Mouse (Mus musculus) kidney, adult 2 months (tissue): ENCODE results near the gene Rnf149. TPM values are rescaled to one million over a fixed set of nuclear protein-coding genes. Genes with fewer than 3 reads are reported as not detected.
"Not testable (repeated sequence)": the region's sequence is repeated elsewhere in the genome, so short reads cannot be mapped to it uniquely, and the experiment has no call there.

Experiments
- DNase-seq: peaks from one replicate; pipeline ENCODE4 v3.0.0; 2021
- H3K27ac ChIP-seq: fragments of 200-500 bp; 2 replicates; pipeline ENCODE4 v1.5.1; 2012; ENCODE audit warnings: low read depth, low read length, control low read depth, inconsistent platforms; ENCODE audit not compliant: insufficient read depth
- H3K27me3 ChIP-seq: fragments of 200-500 bp; replicated peaks from 2 replicates; pipeline ENCODE4 v1.6.1; 2012; ENCODE audit warnings: mild to moderate bottlenecking, moderate library complexity, low read length, inconsistent platforms; ENCODE audit not compliant: control insufficient read depth, insufficient read depth
- H3K36me3 ChIP-seq: fragments of 200-500 bp; 2 replicates; pipeline ENCODE4 v1.6.1; 2012; ENCODE audit warnings: mild to moderate bottlenecking, moderate library complexity, low read length, inconsistent platforms; ENCODE audit not compliant: control insufficient read depth, insufficient read depth
- H3K4me1 ChIP-seq: fragments of 200-500 bp; 2 replicates; pipeline ENCODE4 v1.6.1; 2011; ENCODE audit warnings: low read length; ENCODE audit not compliant: control insufficient read depth, insufficient read depth
- H3K4me3 ChIP-seq: fragments of 200-500 bp; 2 replicates; pipeline ENCODE4 v1.5.1; 2011; ENCODE audit warnings: mild to moderate bottlenecking, low read depth, low read length, control low read depth; ENCODE audit not compliant: insufficient read depth
- CTCF ChIP-seq: fragments of 200-500 bp; conservative IDR thresholded peaks from 2 replicates; pipeline ENCODE4 v1.5.1; 2011; ENCODE audit warnings: low read depth, mild to moderate bottlenecking, control low read depth, low read length, moderate library complexity, mixed read lengths; ENCODE audit not compliant: insufficient read depth, insufficient read length
- POLR2A ChIP-seq: fragments of 200-500 bp; IDR thresholded peaks from one replicate; pipeline ENCODE4 v1.6.1; 2011; ENCODE audit warnings: low read depth, low read length, control low read depth
- WGBS: fragments of 180-500 bp; shearing (Covaris S2); methylation state at CpG from one replicate; pipeline ENCODE4 v1.1.7; 2018; 5-methylcytosine and 5-hydroxymethylcytosine counted together
- polyA plus RNA-seq: library from polyadenylated mRNA; depleted of rRNA; stranded (reverse); fragments of >200 nt; gene quantifications from 2 replicates; pipeline ENCODE4 v1.2.3, GENCODE M21; 2012

Rnf149 gene
- polyA plus RNA-seq, 1 experiment = 30.3 TPM

DNA sequence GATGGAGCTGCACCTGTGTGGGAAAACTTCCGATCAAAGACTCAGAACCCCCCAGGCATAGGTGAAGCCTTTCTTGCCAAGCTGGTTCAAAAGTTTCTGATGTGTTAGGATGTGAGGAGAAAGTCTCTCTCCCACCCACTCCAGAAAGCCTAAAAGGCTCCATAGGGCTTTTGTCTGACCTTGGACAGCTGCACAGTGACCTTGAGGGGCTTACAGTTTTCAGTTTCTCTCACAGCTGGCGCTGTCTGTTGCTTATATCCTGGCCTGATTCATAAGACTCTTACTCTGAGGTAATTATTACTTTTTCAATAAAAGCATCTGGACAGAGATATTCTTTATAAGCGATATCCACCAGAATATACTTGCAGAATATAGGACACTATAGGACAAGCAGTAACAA lies 35.9 kb upstream of the Rnf149 start:
- Histone ChIP-seq H3K36me3 (no peaks in the 10 kb centered on the region), H3K27ac (no peak overlapping the region), H3K4me3 (no peak overlapping the region), H3K27me3 (no peaks in the 10 kb centered on the region), H3K4me1 (peaks cover 14% of the 10 kb centered on the region; the same call in 1 of the 2 replicates)
- no peak for TF ChIP-seq CTCF
- no peak for TF ChIP-seq POLR2A
- WGBS = 84% methylated on average over 3 of the region's 3 CpGs
- peak; percentile 5 for DNase-seq

DNA sequence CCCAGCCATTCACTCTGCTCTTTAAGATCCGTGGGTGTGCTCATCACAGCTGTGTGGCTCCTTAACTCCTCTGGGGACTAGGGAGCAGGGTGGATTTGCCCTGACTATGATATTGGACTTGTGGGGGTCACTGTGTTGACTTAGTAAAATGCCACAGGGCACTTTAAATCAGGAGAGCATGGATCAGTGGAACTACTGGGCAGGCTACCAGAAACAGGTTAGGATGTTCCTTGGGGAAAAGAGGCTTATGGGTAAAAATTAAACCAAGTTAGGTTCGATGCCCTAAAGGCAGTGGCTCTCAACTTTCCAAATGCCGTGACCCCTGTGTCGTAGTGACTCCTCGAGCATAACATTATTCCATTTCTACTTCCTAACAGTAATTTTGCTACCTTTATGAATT lies 35.3 kb upstream of the Rnf149 start:
- Histone ChIP-seq H3K36me3 (no peaks in the 10 kb centered on the region), H3K4me3 (no peak overlapping the region), H3K4me1 (peaks cover 14% of the 10 kb centered on the region; the same call in 1 of the 2 replicates), H3K27me3 (no peaks in the 10 kb centered on the region), H3K27ac (no peak overlapping the region)
- peak; percentile 87 for DNase-seq
- 32% methylated on average over 5 of the region's 5 CpGs for WGBS
- TF ChIP-seq CTCF (no peak), POLR2A (no peak)

DNA sequence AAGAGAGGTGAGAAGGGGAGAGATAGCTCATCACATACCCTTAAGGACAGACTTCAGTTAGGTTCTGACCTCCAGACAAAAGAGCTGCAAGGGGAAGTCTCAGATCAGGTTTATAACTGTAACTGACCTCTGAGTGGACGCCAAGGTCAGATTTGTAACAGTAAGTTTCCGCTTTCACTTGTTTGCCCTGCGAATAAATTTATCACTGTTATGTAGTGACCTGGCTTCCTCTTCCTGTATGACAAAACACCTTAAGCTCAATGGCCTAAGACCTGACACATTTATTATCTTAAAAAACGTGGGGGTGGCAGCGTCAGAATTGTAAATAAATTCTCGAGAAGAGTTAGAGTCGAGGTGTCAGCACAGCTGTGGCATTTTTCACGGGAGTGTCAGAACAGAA lies 31.3 kb upstream of the Rnf149 start:
- H3K4me3 ChIP-seq = no peak overlapping the region
- peak; percentile 27 for DNase-seq
- WGBS = 23% methylated on average over 8 of the region's 8 CpGs
- no peaks in the 10 kb centered on the region for H3K36me3 ChIP-seq
- TF ChIP-seq POLR2A (no peak), CTCF (no peak)
- H3K4me1 ChIP-seq = peaks cover 12% of the 10 kb centered on the region; the same call in 1 of the 2 replicates
- no peaks in the 10 kb centered on the region for H3K27me3 ChIP-seq
- no peak overlapping the region for H3K27ac ChIP-seq

- Histone ChIP-seq H3K4me1 (no peaks in the 10 kb centered on the region), H3K27me3 (no peaks in the 10 kb centered on the region), H3K4me3 (no peak overlapping the region), H3K36me3 (no peaks in the 10 kb centered on the region), H3K27ac (no peak overlapping the region)
- no peak for DNase-seq
- TF ChIP-seq CTCF (no peak), POLR2A (no peak)
- 94% methylated on average over 3 of the region's 3 CpGs for WGBS
Measured at GRCm38 (mm10) chr1:39602477-39602876, 25.3 kb upstream of the Rnf149 start.

GRCm38 (mm10) chr1:39598726-39599125 lies 21.5 kb upstream of the Rnf149 start:
- Histone ChIP-seq H3K27ac (no peak overlapping the region), H3K4me1 (peaks cover 9% of the 10 kb centered on the region), H3K36me3 (no peaks in the 10 kb centered on the region), H3K4me3 (no peak overlapping the region), H3K27me3 (no peaks in the 10 kb centered on the region)
- no peak for TF ChIP-seq POLR2A
- TF ChIP-seq CTCF = no peak
- 49% methylated on average over 11 of the region's 11 CpGs for WGBS
- no peak for DNase-seq

DNA sequence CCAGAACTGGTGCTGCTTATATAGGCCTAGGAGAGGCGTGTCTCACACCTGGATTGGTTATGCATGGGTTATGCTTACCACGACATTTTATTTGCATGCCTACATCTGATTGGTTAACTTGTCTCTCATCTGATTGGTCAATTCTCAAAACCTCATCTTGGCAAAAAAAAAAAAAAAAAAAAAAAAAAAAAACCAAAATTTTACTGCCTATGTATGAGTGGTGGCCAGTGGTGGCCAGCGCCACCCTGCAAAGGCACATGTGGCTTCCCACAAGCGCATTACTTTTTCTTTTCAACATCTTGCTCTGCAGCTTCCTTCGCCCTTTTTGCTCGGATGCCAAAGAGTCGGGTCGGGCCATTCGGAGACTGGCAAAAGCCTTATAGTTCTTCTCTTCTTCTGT lies 19.9 kb upstream of the Rnf149 start:
- H3K4me1 ChIP-seq = peaks cover 18% of the 10 kb centered on the region
- not testable (repeated sequence) for H3K27ac ChIP-seq, H3K4me3 ChIP-seq, H3K36me3 ChIP-seq, H3K27me3 ChIP-seq, DNase-seq
- WGBS = 92% methylated on average over 9 of the region's 9 CpGs

DNA sequence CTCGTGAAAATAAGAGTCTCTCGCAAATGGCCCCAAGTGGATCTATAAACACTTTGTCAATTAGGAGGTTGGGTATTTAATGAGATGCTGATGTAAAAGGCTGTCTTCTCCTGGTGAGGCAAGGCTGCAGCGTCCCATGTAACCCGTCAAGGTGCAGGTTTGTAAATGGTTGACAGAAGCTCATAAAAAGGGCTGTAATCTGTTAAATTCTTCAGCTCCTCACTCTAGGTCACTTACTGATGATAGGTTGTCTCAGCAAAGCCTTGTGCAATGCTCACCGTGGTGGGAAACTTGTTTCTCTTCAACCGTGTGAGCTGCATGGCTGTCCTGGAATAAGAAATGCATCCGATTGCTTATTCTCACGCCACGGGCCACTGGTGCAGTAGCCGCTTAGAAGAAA lies 16.6 kb upstream of the Rnf149 start:
- no peak for TF ChIP-seq CTCF
- no peak for TF ChIP-seq POLR2A
- Histone ChIP-seq H3K4me3 (peak overlapping the region; percentile 24; the same call in 1 of the 2 replicates), H3K36me3 (no peaks in the 10 kb centered on the region), H3K4me1 (peaks cover 23% of the 10 kb centered on the region), H3K27me3 (no peaks in the 10 kb centered on the region), H3K27ac (peak overlapping the region; percentile 12; the same call in 1 of the 2 replicates)
- WGBS = 50% methylated on average over 10 of the region's 10 CpGs
- DNase-seq = peak; percentile 63

DNA sequence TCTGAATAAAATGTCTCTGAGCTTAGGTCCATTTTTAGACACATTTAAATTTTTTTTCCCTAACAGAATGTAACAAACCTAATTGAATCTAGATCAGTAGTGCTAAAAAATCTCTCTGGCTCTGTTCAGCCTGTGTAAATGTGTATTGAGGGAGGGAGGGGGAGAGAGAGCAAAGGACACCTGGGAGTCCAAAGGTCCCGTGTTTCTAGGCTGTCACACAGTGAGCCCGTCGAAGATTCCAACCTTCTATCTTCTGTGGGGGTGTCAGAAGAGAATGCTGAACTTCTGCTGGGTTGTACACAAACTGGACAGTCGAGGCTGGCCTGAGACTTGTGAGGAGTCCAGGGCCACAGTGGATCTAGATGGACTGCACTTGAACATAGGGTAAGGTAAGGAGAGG lies 14.9 kb upstream of the Rnf149 start:
- WGBS = 54% methylated on average over 4 of the region's 4 CpGs
- Histone ChIP-seq H3K27ac (peak overlapping the region; percentile 63), H3K36me3 (no peaks in the 10 kb centered on the region), H3K4me3 (no peak overlapping the region), H3K27me3 (no peaks in the 10 kb centered on the region), H3K4me1 (peaks cover 23% of the 10 kb centered on the region)
- TF ChIP-seq CTCF = no peak
- no peak for TF ChIP-seq POLR2A
- peak; percentile 86 for DNase-seq

DNA sequence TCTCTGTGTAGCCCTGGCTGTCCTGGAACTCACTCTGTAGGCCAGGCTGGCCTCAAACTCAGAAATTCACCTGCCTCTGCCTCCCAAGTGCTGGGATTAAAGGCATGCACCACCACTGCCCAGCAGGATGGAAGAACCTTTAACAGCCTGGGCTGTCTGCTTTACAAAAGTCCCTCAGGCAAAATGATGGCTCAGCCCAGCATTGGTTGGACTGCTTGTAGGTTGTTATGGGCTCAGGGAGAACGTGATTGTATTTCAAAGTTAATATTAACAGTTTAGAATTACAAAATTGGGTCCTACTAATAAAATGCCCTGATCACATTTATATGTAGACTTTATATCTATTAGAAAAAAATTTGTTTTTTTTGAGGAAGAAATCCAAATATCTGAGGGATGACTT lies 14.4 kb upstream of the Rnf149 start:
- peaks cover 23% of the 10 kb centered on the region for H3K4me1 ChIP-seq
- H3K4me3 ChIP-seq, H3K27ac ChIP-seq, H3K36me3 ChIP-seq, DNase-seq, H3K27me3 ChIP-seq: not testable (repeated sequence)
- 41% methylated on average over 1 of the region's 1 CpGs for WGBS
